Mouse (Mus musculus) forebrain, embryonic 10.5 days (tissue): ENCODE measurements around the gene Sox5. TPM values are rescaled to one million over a fixed set of nuclear protein-coding genes. Genes with fewer than 3 reads are reported as not detected.
A peak's percentile ranks its signal among the peaks of the same experiment; 100 is the strongest.

ENCODE experiments used
- DNase-seq: peaks from one replicate; pipeline ENCODE4 v3.0.0-alpha.2; 2017; ENCODE audit warnings: low spot score; ENCODE audit errors: extremely low spot score
- H3K27ac ChIP-seq: fragments of 300-500 bp; sonication (generic); 2 replicates; pipeline ENCODE4 v1.5.1; 2016; ENCODE audit warnings: mild to moderate bottlenecking
- H3K27me3 ChIP-seq: fragments of 300-500 bp; sonication (generic); 2 replicates; pipeline ENCODE4 v1.6.1; 2016; ENCODE audit warnings: mild to moderate bottlenecking; ENCODE audit not compliant: poor library complexity, severe bottlenecking
- H3K36me3 ChIP-seq: fragments of 300-500 bp; sonication (generic); replicated peaks from 2 replicates; pipeline ENCODE4 v1.6.1; 2016; ENCODE audit warnings: mild to moderate bottlenecking, moderate library complexity
- H3K4me1 ChIP-seq: fragments of 300-500 bp; sonication (generic); 2 replicates; pipeline ENCODE4 v1.6.1; 2016
- H3K4me3 ChIP-seq: fragments of 300-500 bp; sonication (generic); 2 replicates; pipeline ENCODE4 v1.5.1; 2016; ENCODE audit warnings: mild to moderate bottlenecking, moderate library complexity
- H3K9me3 ChIP-seq: fragments of 300-500 bp; sonication (generic); 2 replicates; pipeline ENCODE4 v1.6.1; 2016; ENCODE audit warnings: mild to moderate bottlenecking, moderate library complexity
- WGBS: fragments of 180-500 bp; shearing (Covaris S2); methylation state at CpG from one replicate; pipeline ENCODE4 v1.1.7; 2016; 5-methylcytosine and 5-hydroxymethylcytosine counted together
- polyA plus RNA-seq: library from polyadenylated mRNA; unstranded; fragments of >200 nt; fragmentation: Nextera tagmentation; extraction: Ambion mirVana; gene quantifications from 2 replicates; pipeline ENCODE4 v1.2.1, GENCODE M21; 2016

Gene Sox5
- polyA plus RNA-seq, 1 experiment from 2014 or later = 66.2 TPM

GRCm38 (mm10) chr6:144783295-144783694, 1.5 kb upstream of the Sox5 start:
- Histone ChIP-seq H3K4me1 (peaks cover 48% of the 10 kb centered on the region), H3K4me3 (peak overlapping the region; percentile 90; the same call in 1 of the 2 replicates), H3K36me3 (no peaks in the 10 kb centered on the region), H3K27ac (no peak overlapping the region), H3K9me3 (no peaks in the 10 kb centered on the region), H3K27me3 (peaks cover 56% of the 10 kb centered on the region)
- no peak for DNase-seq

DNA sequence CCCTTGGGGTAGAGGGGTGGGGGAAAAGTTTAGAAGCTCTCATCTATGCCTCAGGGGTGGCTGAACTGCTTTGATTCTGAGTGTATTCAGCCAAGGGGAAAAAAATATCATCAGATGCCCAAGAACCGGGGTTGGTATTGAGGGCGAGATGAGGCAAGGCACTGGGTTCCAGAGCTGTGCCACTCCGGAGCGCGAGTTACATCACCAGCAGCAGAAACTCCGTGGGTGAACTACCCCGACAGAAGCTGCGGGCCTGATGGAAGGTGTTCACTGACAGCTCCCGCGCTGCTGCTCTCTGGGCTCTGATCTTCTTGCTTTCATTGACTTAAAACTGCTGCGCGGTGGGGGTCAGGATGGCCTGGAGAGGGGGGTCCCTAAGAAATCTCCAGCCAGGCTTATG, 1.1 kb upstream of the Sox5 start:
- H3K4me1 ChIP-seq = peaks cover 52% of the 10 kb centered on the region
- peaks cover 56% of the 10 kb centered on the region for H3K27me3 ChIP-seq
- H3K36me3 ChIP-seq = no peaks in the 10 kb centered on the region
- 2% methylated on average over 12 of the region's 12 CpGs for WGBS
- H3K27ac ChIP-seq = peak overlapping the region; percentile 92
- H3K9me3 ChIP-seq = no peaks in the 10 kb centered on the region
- H3K4me3 ChIP-seq = peak overlapping the region; percentile 90
- no peak for DNase-seq

DNA sequence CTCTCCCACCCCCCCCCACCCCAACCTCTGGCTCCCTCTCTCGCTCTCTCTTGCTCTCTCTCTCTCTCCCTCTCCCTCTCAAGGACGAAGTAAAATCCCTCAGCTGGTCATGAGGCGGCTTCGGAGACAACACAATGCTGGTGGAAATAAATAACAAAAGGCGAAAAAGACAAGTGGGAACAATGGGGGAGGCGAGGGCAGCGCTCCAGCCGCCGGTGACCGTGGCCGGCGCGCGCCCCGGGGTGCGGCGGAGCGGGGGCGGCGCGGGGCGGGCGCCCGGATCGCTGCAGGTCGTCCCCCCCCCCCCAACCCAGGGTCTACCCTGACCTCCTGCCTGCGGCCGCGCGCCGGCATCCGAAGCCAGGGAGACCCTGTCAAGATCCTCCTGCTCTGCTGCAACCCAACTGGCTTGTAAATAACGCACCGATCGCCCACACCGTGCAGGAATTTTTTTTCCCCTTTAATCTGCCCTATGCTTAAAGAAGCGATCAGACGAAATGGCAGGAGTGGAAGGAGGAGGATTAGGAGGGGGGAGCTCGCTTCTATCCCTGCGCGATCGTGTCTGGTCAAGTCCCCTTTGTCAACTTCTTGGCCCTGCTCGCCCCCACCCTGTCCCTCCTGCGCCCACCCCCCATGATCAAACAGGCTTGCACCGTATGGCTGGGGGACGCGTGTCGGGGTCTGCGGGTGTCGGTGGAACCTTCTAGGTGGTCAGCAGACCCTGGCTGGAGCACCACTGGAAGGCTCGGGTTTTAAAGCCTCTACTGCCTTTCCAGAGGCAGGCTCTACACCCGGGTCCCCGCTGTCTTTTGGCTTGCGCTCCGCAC, 467 bp upstream of the Sox5 start:
- under 1% methylated on average over 50 of the region's 55 CpGs for WGBS
- Histone ChIP-seq H3K9me3 (no peaks in the 10 kb centered on the region), H3K4me3 (peak overlapping the region; percentile 90), H3K4me1 (peaks cover 59% of the 10 kb centered on the region), H3K36me3 (no peaks in the 10 kb centered on the region), H3K27ac (peak overlapping the region; percentile 92), H3K27me3 (peaks cover 56% of the 10 kb centered on the region)
- DNase-seq = peak; percentile 48

DNA sequence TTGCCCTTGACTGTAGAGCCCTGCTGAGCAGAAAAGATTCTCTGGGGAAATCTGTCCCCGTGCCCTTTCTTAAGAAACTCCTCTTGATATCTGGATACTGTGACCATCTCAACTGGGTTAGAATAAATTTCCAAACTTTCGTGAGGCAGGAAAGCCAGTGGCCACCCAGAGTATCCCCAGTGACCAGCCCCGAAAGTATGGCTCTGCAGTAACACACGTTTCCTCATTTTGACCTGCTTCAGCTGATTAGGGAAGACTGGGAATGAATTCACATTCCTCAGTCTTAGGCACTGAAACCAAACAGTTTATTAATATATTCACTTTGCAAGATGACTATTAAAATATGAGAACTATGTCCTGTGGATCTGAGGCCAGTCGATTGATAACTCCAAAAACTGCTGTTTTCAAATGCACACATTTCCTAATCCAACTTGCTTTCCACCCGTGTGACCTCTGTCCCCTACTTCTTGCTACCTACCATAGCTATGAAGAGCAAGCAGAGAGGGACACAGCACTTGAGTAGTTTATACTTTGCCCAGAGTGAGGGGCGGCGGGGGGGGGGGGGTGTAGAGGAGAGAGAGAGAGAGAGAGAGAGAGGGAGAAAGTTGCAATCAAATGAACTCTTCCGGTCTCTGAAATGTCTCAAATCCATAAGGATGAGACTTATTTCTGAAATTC, 1.0 kb downstream of the Sox5 start:
- 32% methylated on average over 9 of the region's 9 CpGs for WGBS
- Histone ChIP-seq H3K9me3 (no peaks in the 10 kb centered on the region), H3K27ac (peak overlapping the region; percentile 92), H3K27me3 (peaks cover 66% of the 10 kb centered on the region), H3K4me1 (peaks cover 63% of the 10 kb centered on the region), H3K4me3 (peak overlapping the region; percentile 90), H3K36me3 (no peaks in the 10 kb centered on the region)
- DNase-seq = no peak

GRCm38 (mm10) chr6:144779945-144780607, 1.7 kb downstream of the Sox5 start:
- no peak for DNase-seq
- H3K4me1 ChIP-seq = peaks cover 67% of the 10 kb centered on the region

DNA sequence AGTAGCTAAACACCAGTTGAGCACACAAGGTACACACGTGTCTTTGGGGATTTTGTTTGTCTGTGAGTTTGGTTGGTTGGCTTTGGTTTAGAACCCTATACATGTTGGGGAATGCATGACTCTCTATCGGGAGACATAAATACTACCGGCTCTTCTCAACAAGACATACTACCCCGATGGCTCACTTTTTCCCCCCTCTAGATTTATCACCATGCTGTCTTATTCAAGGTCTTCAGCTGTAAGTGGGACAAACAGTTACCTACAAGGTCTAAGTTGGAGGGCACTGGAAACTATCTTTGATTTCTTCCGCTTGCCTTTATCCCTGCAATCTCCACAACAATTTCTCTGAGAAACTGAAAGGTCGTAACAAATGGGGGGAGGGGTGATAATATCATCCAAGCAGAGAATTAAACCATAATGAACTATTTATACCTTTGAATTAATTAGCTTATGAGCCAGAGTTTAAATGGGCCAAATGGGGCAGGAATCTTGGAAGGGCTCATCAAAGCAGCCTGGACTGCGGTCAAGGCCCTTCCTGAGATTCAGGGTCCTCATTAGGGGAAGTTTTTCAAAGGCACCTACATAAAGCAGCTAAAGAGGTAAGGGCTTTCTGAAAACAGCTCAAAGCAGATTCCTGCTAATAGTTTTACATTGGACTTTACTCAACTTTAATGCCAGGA, 4.3 kb downstream of the Sox5 start:
- H3K4me3 ChIP-seq = no peak overlapping the region
- DNase-seq = no peak
- peaks cover 65% of the 10 kb centered on the region for H3K4me1 ChIP-seq
- H3K27ac ChIP-seq = no peak overlapping the region
- 86% methylated on average over 7 of the region's 7 CpGs for WGBS
- peaks cover 46% of the 10 kb centered on the region for H3K27me3 ChIP-seq
- H3K9me3 ChIP-seq = no peaks in the 10 kb centered on the region
- no peaks in the 10 kb centered on the region for H3K36me3 ChIP-seq

More at GRCm38 (mm10) chr6:144779945-144780607, 1.7 kb downstream of the Sox5 start:
- 75% methylated on average over 12 of the region's 12 CpGs for WGBS
- H3K9me3 ChIP-seq = no peaks in the 10 kb centered on the region
- H3K27ac ChIP-seq = no peak overlapping the region
- H3K4me3 ChIP-seq = peak overlapping the region; percentile 90
- peaks cover 67% of the 10 kb centered on the region for H3K27me3 ChIP-seq
- H3K36me3 ChIP-seq = no peaks in the 10 kb centered on the region

GRCm38 (mm10) chr6:144773736-144774135, 8.0 kb downstream of the Sox5 start:
- Histone ChIP-seq H3K9me3 (no peaks in the 10 kb centered on the region), H3K27ac (no peak overlapping the region), H3K4me3 (no peak overlapping the region), H3K27me3 (peaks cover 21% of the 10 kb centered on the region; the same call in 1 of the 2 replicates), H3K4me1 (peaks cover 55% of the 10 kb centered on the region), H3K36me3 (no peaks in the 10 kb centered on the region)
- no peak for DNase-seq
- 95% methylated on average over 6 of the region's 6 CpGs for WGBS

DNA sequence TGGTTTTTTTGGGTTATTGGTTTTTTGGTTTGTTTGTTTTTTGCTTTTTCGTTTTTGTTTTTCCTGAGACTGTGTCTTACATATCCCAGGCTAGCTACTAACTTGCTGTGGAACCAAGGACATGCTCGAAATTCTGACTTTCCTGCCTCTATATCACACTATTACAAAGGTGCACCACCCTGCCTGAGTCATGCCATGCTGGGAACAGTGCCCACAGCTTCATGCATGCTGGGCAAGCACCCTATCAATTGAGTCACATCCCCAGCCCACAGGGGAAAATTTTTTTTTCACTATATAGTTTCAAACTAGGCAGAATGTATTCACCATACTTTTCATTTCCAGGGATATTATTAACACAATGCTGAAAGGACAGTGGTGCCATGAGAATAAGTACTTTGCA, 8.8 kb downstream of the Sox5 start:
- peaks cover 26% of the 10 kb centered on the region; the same call in 1 of the 2 replicates for H3K27me3 ChIP-seq
- 83% methylated on average over 2 of the region's 2 CpGs for WGBS
- DNase-seq = no peak
- peaks cover 48% of the 10 kb centered on the region for H3K4me1 ChIP-seq
- H3K9me3 ChIP-seq = no peaks in the 10 kb centered on the region
- H3K36me3 ChIP-seq = no peaks in the 10 kb centered on the region
- H3K4me3 ChIP-seq = no peak overlapping the region
- H3K27ac ChIP-seq = no peak overlapping the region

GRCm38 (mm10) chr6:144772175-144772918, 9.4 kb downstream of the Sox5 start:
- H3K36me3 ChIP-seq = no peaks in the 10 kb centered on the region
- no peak for DNase-seq
- H3K4me3 ChIP-seq = no peak overlapping the region
- peaks cover 29% of the 10 kb centered on the region; the same call in 1 of the 2 replicates for H3K27me3 ChIP-seq
- H3K27ac ChIP-seq = no peak overlapping the region
- no peaks in the 10 kb centered on the region for H3K9me3 ChIP-seq
- 65% methylated on average over 15 of the region's 15 CpGs for WGBS
- peaks cover 42% of the 10 kb centered on the region for H3K4me1 ChIP-seq

- Histone ChIP-seq H3K27me3 (peaks cover 11% of the 10 kb centered on the region; the same call in 1 of the 2 replicates), H3K36me3 (no peaks in the 10 kb centered on the region), H3K9me3 (no peaks in the 10 kb centered on the region), H3K4me3 (no peak overlapping the region), H3K27ac (no peak overlapping the region), H3K4me1 (peaks cover 27% of the 10 kb centered on the region)
- WGBS = 67% methylated on average over 2 of the region's 2 CpGs
- DNase-seq = no peak
Measured at GRCm38 (mm10) chr6:144769060-144769459, 12.7 kb downstream of the Sox5 start.

DNA sequence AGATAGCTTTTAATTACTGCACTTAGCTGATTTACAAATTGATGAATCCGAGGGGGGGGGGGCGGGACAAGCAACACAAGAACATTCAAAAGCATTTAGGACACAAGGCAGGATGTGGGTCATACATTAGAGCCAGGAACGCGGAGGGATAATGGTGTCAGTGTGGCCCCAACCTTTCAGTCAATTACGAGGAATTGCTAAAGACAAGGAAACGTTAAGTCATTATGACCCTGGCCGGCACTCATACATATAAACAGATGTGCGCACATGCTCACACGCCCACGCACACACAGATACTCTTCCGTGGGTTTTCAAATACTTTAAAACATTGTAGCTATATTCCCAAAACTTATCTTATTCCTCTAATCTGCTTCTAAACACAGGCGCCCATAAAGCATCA, 19.9 kb downstream of the Sox5 start:
- Histone ChIP-seq H3K4me3 (no peak overlapping the region), H3K27ac (no peak overlapping the region), H3K4me1 (peaks cover 24% of the 10 kb centered on the region), H3K9me3 (no peaks in the 10 kb centered on the region), H3K27me3 (no peaks in the 10 kb centered on the region), H3K36me3 (no peaks in the 10 kb centered on the region)
- WGBS = 84% methylated on average over 12 of the region's 12 CpGs
- no peak for DNase-seq

GRCm38 (mm10) chr6:144759193-144759592, 22.6 kb downstream of the Sox5 start:
- Histone ChIP-seq H3K4me1 (peaks cover 39% of the 10 kb centered on the region), H3K9me3 (no peaks in the 10 kb centered on the region), H3K27ac (0 out of 2 replicates have a peak overlapping the region, but pooled peaks have one; percentile 63), H3K27me3 (0 out of 2 replicates have a peak, but pooled peaks cover 4% of the 10 kb centered on the region), H3K4me3 (no peak overlapping the region), H3K36me3 (no peaks in the 10 kb centered on the region)
- no peak for DNase-seq
- WGBS = 40% methylated on average over 8 of the region's 8 CpGs
